Mouse (Mus musculus) midbrain, embryonic 14.5 days (tissue): ENCODE data around the gene Ndufs2. TPM values are rescaled to one million over a fixed set of nuclear protein-coding genes. Genes with fewer than 3 reads are reported as not detected.

Source experiments
- polyA plus RNA-seq: library from polyadenylated mRNA; unstranded; fragments of >200 nt; fragmentation: Nextera tagmentation; extraction: Ambion mirVana; gene quantifications from 2 replicates; pipeline ENCODE4 v1.2.1, GENCODE M21; 2014

Ndufs2 gene
- polyA plus RNA-seq, 1 experiment from 2014 or later: 220 TPM

Other genes with a start within 250 kb of the Ndufs2 start
- 1.5 TPM in 1 of 2 replicates, not detected in the other for gene Fcgr4, start 232.5 kb downstream of the Ndufs2 start, polyA plus RNA-seq
- gene Fcgr3, start 186.5 kb downstream of the Ndufs2 start, polyA plus RNA-seq: 2.5 and 8.3 TPM in 2 replicates
- 2.7 and 4.2 TPM in 2 replicates for gene Cfap126, start 137.5 kb downstream of the Ndufs2 start, polyA plus RNA-seq
- gene Sdhc, start 100.8 kb downstream of the Ndufs2 start, polyA plus RNA-seq: 295 and 310 TPM in 2 replicates
- 0.39 and 0.51 TPM in 2 replicates for gene Mpz, start 100.7 kb downstream of the Ndufs2 start, polyA plus RNA-seq
- gene Pcp4l1, start 55.1 kb downstream of the Ndufs2 start, polyA plus RNA-seq: 20.0 and 20.5 TPM in 2 replicates
- 0.34 and 0.39 TPM in 2 replicates for gene Nr1i3, start 37.4 kb downstream of the Ndufs2 start, polyA plus RNA-seq
- gene Tomm40l, start 28.9 kb downstream of the Ndufs2 start, polyA plus RNA-seq: 35.3 and 40.4 TPM in 2 replicates
- 3.3 and 4.1 TPM in 2 replicates for gene Apoa2, start 26.3 kb downstream of the Ndufs2 start, polyA plus RNA-seq
- 6.6 and 28.4 TPM in 2 replicates for gene Fcer1g, start 17.0 kb downstream of the Ndufs2 start, polyA plus RNA-seq
- gene Adamts4, start 967 bp downstream of the Ndufs2 start, polyA plus RNA-seq: 3.3 and 4.1 TPM in 2 replicates
- 101 and 105 TPM in 2 replicates for gene B4galt3, start 18.9 kb upstream of the Ndufs2 start, polyA plus RNA-seq
- gene Ppox, start 29.8 kb upstream of the Ndufs2 start, polyA plus RNA-seq: 43.2 and 46.8 TPM in 2 replicates
- 92.6 and 98.9 TPM in 2 replicates for gene Usp21, start 36.6 kb upstream of the Ndufs2 start, polyA plus RNA-seq
- 120 and 132 TPM in 2 replicates for gene Ufc1, start 43.6 kb upstream of the Ndufs2 start, polyA plus RNA-seq
- gene Dedd, start 77.8 kb upstream of the Ndufs2 start, polyA plus RNA-seq: 49.0 and 61.5 TPM in 2 replicates
- 39.1 and 45.0 TPM in 2 replicates for gene Nit1, start 94.3 kb upstream of the Ndufs2 start, polyA plus RNA-seq
- gene Pfdn2, start 94.3 kb upstream of the Ndufs2 start, polyA plus RNA-seq: 63.0 and 94.0 TPM in 2 replicates
- gene Klhdc9, start 109.4 kb upstream of the Ndufs2 start, polyA plus RNA-seq: 3.6 and 3.7 TPM in 2 replicates
- gene Nectin4, start 118.7 kb upstream of the Ndufs2 start, polyA plus RNA-seq: 1.4 and 1.6 TPM in 2 replicates
- gene Arhgap30, start 137.6 kb upstream of the Ndufs2 start, polyA plus RNA-seq: 0.09 and 0.42 TPM in 2 replicates
- 207 and 236 TPM in 2 replicates for gene Usf1, start 159.9 kb upstream of the Ndufs2 start, polyA plus RNA-seq
- gene Tstd1, start 167.5 kb upstream of the Ndufs2 start, polyA plus RNA-seq: 5.7 and 6.2 TPM in 2 replicates
- 3.3 and 8.1 TPM in 2 replicates for gene F11r, start 186.1 kb upstream of the Ndufs2 start, polyA plus RNA-seq